Mouse (Mus musculus) liver, embryonic 15.5 days (tissue): ENCODE results near the gene Cmtm3. TPM values are rescaled to one million over a fixed set of nuclear protein-coding genes. Genes with fewer than 3 reads are reported as not detected.

Experiments
- ATAC-seq: fragments of 200-750 bp; cut with Nextera tagmentation; 2 replicates; pipeline ENCODE4 v1.8.0; 2017; ENCODE audit warnings: moderate number of reproducible peaks, mild to moderate bottlenecking, moderate library complexity; ENCODE audit not compliant: insufficient read depth
- H3K27ac ChIP-seq: fragments of 300-500 bp; sonication (generic); replicated peaks from 2 replicates; pipeline ENCODE4 v1.5.1; 2015; ENCODE audit warnings: mild to moderate bottlenecking, inconsistent platforms
- H3K27me3 ChIP-seq: fragments of 300-500 bp; sonication (generic); 2 replicates; pipeline ENCODE4 v1.6.1; 2015; ENCODE audit warnings: mild to moderate bottlenecking, inconsistent platforms
- H3K36me3 ChIP-seq: fragments of 300-500 bp; sonication (generic); replicated peaks from 2 replicates; pipeline ENCODE4 v1.6.1; 2015; ENCODE audit warnings: moderate library complexity, mild to moderate bottlenecking, inconsistent platforms
- H3K4me1 ChIP-seq: fragments of 300-500 bp; sonication (generic); replicated peaks from 2 replicates; pipeline ENCODE4 v1.6.1; 2015; ENCODE audit warnings: inconsistent platforms
- H3K4me2 ChIP-seq: fragments of 300-500 bp; sonication (generic); 2 replicates; pipeline ENCODE4 v1.6.1; 2015; ENCODE audit warnings: moderate library complexity, mild to moderate bottlenecking, inconsistent platforms
- H3K4me3 ChIP-seq: fragments of 300-500 bp; sonication (generic); replicated peaks from 2 replicates; pipeline ENCODE4 v1.5.1; 2015; ENCODE audit warnings: mild to moderate bottlenecking, inconsistent platforms
- H3K9ac ChIP-seq: fragments of 300-500 bp; sonication (generic); 2 replicates; pipeline ENCODE4 v1.6.1; 2015; ENCODE audit warnings: moderate library complexity, mild to moderate bottlenecking, inconsistent platforms
- H3K9me3 ChIP-seq: fragments of 300-500 bp; sonication (generic); replicated peaks from 2 replicates; pipeline ENCODE4 v1.6.1; 2016; ENCODE audit warnings: inconsistent platforms
- WGBS: fragments of 180-500 bp; shearing (Covaris S2); methylation state at CpG from one replicate; pipeline ENCODE4 v1.1.7; 2015; ENCODE audit warnings: mixed read lengths; ENCODE audit not compliant: insufficient replicate concordance; 5-methylcytosine and 5-hydroxymethylcytosine counted together
- polyA plus RNA-seq: library from polyadenylated mRNA; unstranded; fragments of >200 nt; fragmentation: Nextera tagmentation; extraction: Ambion mirVana; gene quantifications from 2 replicates; pipeline ENCODE4 v1.2.1, GENCODE M21; 2015

Gene Cmtm3
- polyA plus RNA-seq, 1 experiment from 2014 or later: 18.5 TPM

GRCm38 (mm10) chr8:104343957-104344356, 4.7 kb downstream of the Cmtm3 start:
- Histone ChIP-seq H3K4me2 (no peak overlapping the region), H3K4me1 (peaks cover 27% of the 10 kb centered on the region), H3K9ac (no peak overlapping the region), H3K27me3 (peaks cover 17% of the 10 kb centered on the region; the same call in 1 of the 2 replicates), H3K9me3 (no peaks in the 10 kb centered on the region), H3K4me3 (no peak overlapping the region), H3K27ac (no peak overlapping the region), H3K36me3 (peaks cover 4% of the 10 kb centered on the region; the same call in 1 of the 2 replicates)
- WGBS: 16% methylated on average over 7 of the region's 7 CpGs
- ATAC-seq: peak; percentile 39; the same call in 1 of the 2 replicates

GRCm38 (mm10) chr8:104344622-104345021, 5.4 kb downstream of the Cmtm3 start:
- 72% methylated on average over 5 of the region's 5 CpGs for WGBS
- ATAC-seq: no peak

GRCm38 (mm10) chr8:104346706-104347105, 7.5 kb downstream of the Cmtm3 start:
- Histone ChIP-seq H3K4me3 (no peak overlapping the region), H3K36me3 (peaks cover 4% of the 10 kb centered on the region; the same call in 1 of the 2 replicates), H3K9ac (no peak overlapping the region), H3K4me2 (no peak overlapping the region), H3K27me3 (peaks cover under 1% of the 10 kb centered on the region; the same call in 1 of the 2 replicates), H3K4me1 (0 out of 2 replicates have a peak, but pooled peaks cover 3% of the 10 kb centered on the region), H3K27ac (no peak overlapping the region), H3K9me3 (no peaks in the 10 kb centered on the region)
- ATAC-seq: no peak
- WGBS: 55% methylated on average over 12 of the region's 12 CpGs

More at GRCm38 (mm10) chr8:104344622-104345021, 5.4 kb downstream of the Cmtm3 start:
- Histone ChIP-seq H3K4me2 (no peak overlapping the region), H3K9me3 (no peaks in the 10 kb centered on the region), H3K27ac (no peak overlapping the region), H3K4me1 (peaks cover 23% of the 10 kb centered on the region), H3K27me3 (peaks cover 17% of the 10 kb centered on the region; the same call in 1 of the 2 replicates), H3K4me3 (no peak overlapping the region), H3K36me3 (peaks cover 4% of the 10 kb centered on the region; the same call in 1 of the 2 replicates), H3K9ac (no peak overlapping the region)

- Histone ChIP-seq H3K4me3 (no peak overlapping the region), H3K27me3 (no peaks in the 10 kb centered on the region), H3K4me2 (no peak overlapping the region), H3K36me3 (peaks cover 4% of the 10 kb centered on the region; the same call in 1 of the 2 replicates), H3K4me1 (no peaks in the 10 kb centered on the region), H3K9ac (no peak overlapping the region), H3K27ac (no peak overlapping the region; the same call in 1 of the 2 replicates), H3K9me3 (no peaks in the 10 kb centered on the region)
- ATAC-seq: no peak
- WGBS: 74% methylated on average over 5 of the region's 5 CpGs
Observed at GRCm38 (mm10) chr8:104348971-104349370, 9.8 kb downstream of the Cmtm3 start.

GRCm38 (mm10) chr8:104350047-104350446, 10.8 kb downstream of the Cmtm3 start:
- Histone ChIP-seq H3K9me3 (no peaks in the 10 kb centered on the region), H3K27ac (no peak overlapping the region), H3K36me3 (peaks cover 9% of the 10 kb centered on the region; the same call in 1 of the 2 replicates), H3K4me1 (no peaks in the 10 kb centered on the region), H3K9ac (no peak overlapping the region), H3K27me3 (no peaks in the 10 kb centered on the region), H3K4me3 (no peak overlapping the region), H3K4me2 (no peak overlapping the region)
- ATAC-seq: no peak
- WGBS: 62% methylated on average over 13 of the region's 13 CpGs

GRCm38 (mm10) chr8:104353186-104353585, 14.0 kb downstream of the Cmtm3 start:
- no peak for ATAC-seq
- 28% methylated on average over 5 of the region's 5 CpGs for WGBS

GRCm38 (mm10) chr8:104354504-104354903, 15.3 kb downstream of the Cmtm3 start:
- ATAC-seq: peak; percentile 18; the same call in 1 of the 2 replicates

More at GRCm38 (mm10) chr8:104353186-104353585, 14.0 kb downstream of the Cmtm3 start:
- no peak overlapping the region for H3K9ac ChIP-seq
- 0 out of 2 replicates have a peak, but pooled peaks cover 5% of the 10 kb centered on the region for H3K36me3 ChIP-seq
- no peak overlapping the region for H3K4me3 ChIP-seq
- H3K27me3 ChIP-seq: no peaks in the 10 kb centered on the region
- H3K4me2 ChIP-seq: no peak overlapping the region
- no peaks in the 10 kb centered on the region for H3K4me1 ChIP-seq
- H3K27ac ChIP-seq: no peak overlapping the region
- no peaks in the 10 kb centered on the region for H3K9me3 ChIP-seq

GRCm38 (mm10) chr8:104358637-104359036, 19.4 kb downstream of the Cmtm3 start:
- ATAC-seq: no peak
- Histone ChIP-seq H3K27ac (no peak overlapping the region), H3K27me3 (no peaks in the 10 kb centered on the region), H3K4me3 (no peak overlapping the region), H3K9ac (no peak overlapping the region), H3K9me3 (no peaks in the 10 kb centered on the region), H3K4me1 (peaks cover 4% of the 10 kb centered on the region; the same call in 1 of the 2 replicates), H3K36me3 (0 out of 2 replicates have a peak, but pooled peaks cover 5% of the 10 kb centered on the region), H3K4me2 (no peak overlapping the region)
- WGBS: 65% methylated on average over 3 of the region's 3 CpGs

More at GRCm38 (mm10) chr8:104354504-104354903, 15.3 kb downstream of the Cmtm3 start:
- 72% methylated on average over 10 of the region's 10 CpGs for WGBS
- H3K4me3 ChIP-seq: no peak overlapping the region
- H3K4me1 ChIP-seq: peaks cover under 1% of the 10 kb centered on the region; the same call in 1 of the 2 replicates
- no peaks in the 10 kb centered on the region for H3K27me3 ChIP-seq
- H3K9ac ChIP-seq: no peak overlapping the region
- no peaks in the 10 kb centered on the region for H3K9me3 ChIP-seq
- no peak overlapping the region for H3K4me2 ChIP-seq
- 0 out of 2 replicates have a peak, but pooled peaks cover 5% of the 10 kb centered on the region for H3K36me3 ChIP-seq
- no peak overlapping the region for H3K27ac ChIP-seq

GRCm38 (mm10) chr8:104359778-104360456, 20.7 kb downstream of the Cmtm3 start:
- Histone ChIP-seq H3K36me3 (no peaks in the 10 kb centered on the region), H3K9me3 (no peaks in the 10 kb centered on the region), H3K4me2 (no peak overlapping the region), H3K27me3 (no peaks in the 10 kb centered on the region), H3K27ac (0 out of 2 replicates have a peak overlapping the region, but pooled peaks have one; percentile 5), H3K4me1 (peaks cover 4% of the 10 kb centered on the region; the same call in 1 of the 2 replicates), H3K4me3 (no peak overlapping the region), H3K9ac (no peak overlapping the region)
- 65% methylated on average over 15 of the region's 15 CpGs for WGBS
- ATAC-seq: no peak

GRCm38 (mm10) chr8:104365695-104366094, 26.5 kb downstream of the Cmtm3 start:
- Histone ChIP-seq H3K4me2 (no peak overlapping the region), H3K4me1 (0 out of 2 replicates have a peak, but pooled peaks cover 3% of the 10 kb centered on the region), H3K27ac (no peak overlapping the region), H3K9ac (no peak overlapping the region), H3K36me3 (no peaks in the 10 kb centered on the region), H3K27me3 (no peaks in the 10 kb centered on the region), H3K4me3 (no peak overlapping the region), H3K9me3 (no peaks in the 10 kb centered on the region)
- ATAC-seq: 0 out of 2 replicates have a peak, but pooled peaks have one; percentile 25
- WGBS: 76% methylated on average over 9 of the region's 9 CpGs

- no peak for ATAC-seq
- no peak overlapping the region for H3K27ac ChIP-seq
- H3K4me1 ChIP-seq: 0 out of 2 replicates have a peak, but pooled peaks cover 3% of the 10 kb centered on the region
- no peaks in the 10 kb centered on the region for H3K9me3 ChIP-seq
- H3K4me3 ChIP-seq: no peak overlapping the region
- 53% methylated on average over 5 of the region's 5 CpGs for WGBS
- no peak overlapping the region for H3K4me2 ChIP-seq
- H3K27me3 ChIP-seq: no peaks in the 10 kb centered on the region
- no peak overlapping the region for H3K9ac ChIP-seq
- no peaks in the 10 kb centered on the region for H3K36me3 ChIP-seq
Observed at GRCm38 (mm10) chr8:104367398-104367797, 28.2 kb downstream of the Cmtm3 start.
